ENCODE assay signal across 13 mouse cellular contexts in genomic region chr7:25121240-25121786, GRCm38 (mm10).
"Had no signal": no experiment of that assay in that cellular context is flagged by ENCODE, and none has a peak within 500 bp of the region (broad histone marks: within the 10 kb centered on the region; RNA-seq: fewer than 3 reads in every experiment).

No protein-coding gene starts in this region.

- H3K27me3 ChIP-seq: liver, embryonic 13.5 days; lung, embryonic 15.5 days; neural tube, embryonic 12.5 days had no signal

- H3K9me3 ChIP-seq: limb, embryonic 12.5 days; liver, embryonic 13.5 days; lung, embryonic 15.5 days; midbrain, embryonic 13.5 days; neural tube, embryonic 12.5 days had no signal

- H3K9ac ChIP-seq: limb, embryonic 12.5 days; liver, embryonic 13.5 days; liver, postnatal 0 days; lung, embryonic 15.5 days; midbrain, embryonic 13.5 days; neural tube, embryonic 12.5 days had no signal

- H3K4me1 ChIP-seq: lung, embryonic 15.5 days; midbrain, embryonic 13.5 days; neural tube, embryonic 12.5 days had no signal

- H3K4me3 ChIP-seq: limb, embryonic 12.5 days; liver, embryonic 13.5 days; lung, embryonic 15.5 days; midbrain, embryonic 13.5 days; neural tube, embryonic 12.5 days had no signal

- DNase-seq: kidney, adult 8-10 months; liver; liver, embryonic 13.5 days; liver, postnatal 0 days; lung, postnatal 14 days; right cerebral cortex, postnatal 14 days; thymus, postnatal 25 days had no signal

- H3K27ac ChIP-seq: kidney, postnatal 0 days; limb, embryonic 12.5 days; liver, embryonic 13.5 days; lung, embryonic 15.5 days; midbrain, embryonic 13.5 days; neural tube, embryonic 12.5 days; stomach, postnatal 0 days had no signal

- H3K4me2 ChIP-seq: limb, embryonic 12.5 days; liver, embryonic 13.5 days; lung, embryonic 15.5 days; midbrain, embryonic 13.5 days; neural tube, embryonic 12.5 days had no signal

- H3K36me3 ChIP-seq: limb, embryonic 12.5 days; liver, embryonic 13.5 days; lung, embryonic 15.5 days; midbrain, embryonic 13.5 days; neural tube, embryonic 12.5 days had no signal

- ATAC-seq: midbrain, embryonic 13.5 days had no signal
